In genomic region chr15:102243229-102244190, GRCm38 (mm10) we compare ENCODE assay signal across 8 mouse cellular contexts. TPM values are rescaled to one million over a fixed set of nuclear protein-coding genes. Genes with fewer than 3 reads are reported as not detected.
DNase-seq lines count a peak whose midpoint lies in the region; ATAC-seq and TF ChIP-seq lines count a peak whose summit lies in the region.

No protein-coding gene starts in this region.

- WGBS in hindbrain, embryonic 12.5 days = 11% methylated on average over 22 of the region's 22 CpGs
- whole genome bisulfite sequencing in liver, embryonic 11.5 days = 14% methylated on average over 22 of the region's 22 CpGs

- peak overlapping the region; percentile 67 for H3K4me3 ChIP-seq in embryonic fibroblast, embryonic 13.5 days (ENCODE audit: insufficient read depth, low read length)
- H3K4me3 ChIP-seq in hindbrain, embryonic 12.5 days = 0 out of 2 replicates have a peak overlapping the region, but pooled peaks have one; percentile 1
- peak overlapping the region; percentile 3; the same call in 1 of the 2 replicates for H3K4me3 ChIP-seq in liver, embryonic 11.5 days (ENCODE audit: low read depth, low read length)
- H3K4me3 ChIP-seq in myocyte = peak overlapping the region; percentile 77

- H3K9ac ChIP-seq in hindbrain, embryonic 12.5 days = peak overlapping the region; percentile 1
- peak overlapping the region; percentile 10; the same call in 1 of the 2 replicates for H3K9ac ChIP-seq in liver, embryonic 11.5 days (ENCODE audit: low read depth, low read length)

- no peaks in the 10 kb centered on the region for H3K9me3 ChIP-seq in hindbrain, embryonic 12.5 days (replicated peaks)
- no peaks in the 10 kb centered on the region for H3K9me3 ChIP-seq in liver, embryonic 11.5 days (ENCODE audit: control insufficient read depth, low read length)

- peaks cover 49% of the 10 kb centered on the region for H3K79me2 ChIP-seq in myocyte (ENCODE audit: control insufficient read depth, insufficient read depth)

- peak; percentile 36; the same call in 1 of the 2 replicates for TF ChIP-seq POLR2A in embryonic fibroblast, embryonic 13.5 days (IDR thresholded peaks at IDR 0.05; ENCODE audit: low read depth, low read length)
- TF ChIP-seq POLR2A in myocyte (IDR thresholded peaks at IDR 0.05; ENCODE audit: insufficient read length, low read depth) = peak; percentile 84

- ATAC-seq in hindbrain, embryonic 12.5 days (ENCODE audit: low FRiP score) = no peak
- ATAC-seq in liver, embryonic 11.5 days (replicated peaks; ENCODE audit: low FRiP score) = no peak

- no peaks in the 10 kb centered on the region for H3K36me3 ChIP-seq in hindbrain, embryonic 12.5 days
- H3K36me3 ChIP-seq in liver, embryonic 11.5 days (ENCODE audit: control insufficient read depth, insufficient read depth, low read length) = no peaks in the 10 kb centered on the region
- peaks cover 18% of the 10 kb centered on the region for H3K36me3 ChIP-seq in myocyte (ENCODE audit: control insufficient read depth, insufficient read depth)

- peak overlapping the region; percentile 27 for H3K4me2 ChIP-seq in hindbrain, embryonic 12.5 days (replicated peaks)
- H3K4me2 ChIP-seq in liver, embryonic 11.5 days = peak overlapping the region; percentile 89
- peak overlapping the region; percentile 100 for H3K4me2 ChIP-seq in myocyte (ENCODE audit: low read depth)

- no peak overlapping the region for H3ac ChIP-seq in myocyte (ENCODE audit: control insufficient read depth, insufficient read length)

- peak; percentile 75 for DNase-seq in urinary bladder, postnatal 25 days (ENCODE audit: low spot score)
- DNase-seq in urinary bladder, adult 2 months (ENCODE audit: low spot score) = no peak
- DNase-seq in liver, embryonic 11.5 days (ENCODE audit: low spot score) = no peak
- no peak for DNase-seq in cerebellum, adult 18-20 months
- no peak for DNase-seq in left cerebral cortex, adult 11 months (ENCODE audit: low spot score)

- H3K27ac ChIP-seq in embryonic fibroblast, embryonic 13.5 days (ENCODE audit: insufficient read depth, low read length) = peak overlapping the region; percentile 59
- no peak overlapping the region for H3K27ac ChIP-seq in hindbrain, embryonic 12.5 days
- H3K27ac ChIP-seq in liver, embryonic 11.5 days (ENCODE audit: low read depth, low read length) = no peak overlapping the region

- H3K27me3 ChIP-seq in hindbrain, embryonic 12.5 days = peaks cover 83% of the 10 kb centered on the region
- peaks cover 57% of the 10 kb centered on the region for H3K27me3 ChIP-seq in liver, embryonic 11.5 days (replicated peaks; ENCODE audit: control insufficient read depth, insufficient read depth, low read length)
- H3K27me3 ChIP-seq in myocyte (ENCODE audit: control insufficient read depth, insufficient read depth, insufficient read length) = no peaks in the 10 kb centered on the region

- TF ChIP-seq CTCF in embryonic fibroblast, embryonic 13.5 days (IDR thresholded peaks at IDR 0.05; ENCODE audit: borderline replicate concordance, insufficient read depth, low read length) = no peak

- H3K4me1 ChIP-seq in embryonic fibroblast, embryonic 13.5 days (ENCODE audit: control insufficient read depth, insufficient read depth, low read length) = peaks cover 8% of the 10 kb centered on the region
- peaks cover 41% of the 10 kb centered on the region for H3K4me1 ChIP-seq in hindbrain, embryonic 12.5 days
- peaks cover 46% of the 10 kb centered on the region for H3K4me1 ChIP-seq in liver, embryonic 11.5 days (replicated peaks; ENCODE audit: control insufficient read depth, insufficient read depth, low read length)

TF ChIP-seq in myocyte, 11 proteins besides CTCF, POLR2A, EP300 and RAD21:
- TF ChIP-seq TCF12 (IDR thresholded peaks at IDR 0.05; ENCODE audit: insufficient read depth, poor library complexity, severe bottlenecking) (no peak), REST (IDR thresholded peaks at IDR 0.05; ENCODE audit: insufficient read depth, insufficient read length) (peak; percentile 1), E2F4 (IDR thresholded peaks at IDR 0.05; ENCODE audit: insufficient read depth) (no peak), MYOG (IDR thresholded peaks at IDR 0.05; ENCODE audit: control insufficient read depth in 1 of 3, insufficient read depth in 1 of 3, insufficient read length in 2 of 3, low read depth in 2 of 3) (peak in 1 of 3 experiments; percentile 14), TCF3 (IDR thresholded peaks at IDR 0.05; ENCODE audit: insufficient read length, low read depth) (no peak), MAX (IDR thresholded peaks at IDR 0.05; ENCODE audit: low read depth) (no peak), USF1 (IDR thresholded peaks at IDR 0.05; ENCODE audit: low read depth) (no peak), SRF (IDR thresholded peaks at IDR 0.05; ENCODE audit: control insufficient read depth, insufficient read length, low read depth) (no peak), POLR2AphosphoS2 (IDR thresholded peaks at IDR 0.05; ENCODE audit: insufficient read length, low read depth) (peak; percentile 90), MYOD1 (IDR thresholded peaks at IDR 0.05; ENCODE audit: control insufficient read depth in 1 of 3, insufficient read length in 2 of 3, low read depth in 2 of 3) (no peak), CEBPB (IDR thresholded peaks at IDR 0.05; ENCODE audit: insufficient read depth, poor library complexity, severe bottlenecking) (peak; percentile 100)

RNA-seq across cellular contexts. Expression of gene Itgb7, which starts 11.8 kb away (rescaled TPM):
- polyA plus RNA-seq in urinary bladder, adult 2 months (2012; rRNA removed) = 7.0 and 13.2 TPM in 2 replicates
- polyA plus RNA-seq in embryonic fibroblast, embryonic 13.5 days (2011; ENCODE audit: insufficient read length, low read depth, missing spikeins) = 0.51 TPM in 1 of 2 replicates, not detected in the other
- polyA plus RNA-seq in hindbrain, embryonic 12.5 days (2016; fragmentation: Nextera tagmentation; extraction: Ambion mirVana) = 1.1 and 2.2 TPM in 2 replicates
- polyA plus RNA-seq in liver, embryonic 11.5 days (2014; fragmentation: Nextera tagmentation; extraction: Ambion mirVana) = 3.9 and 4.1 TPM in 2 replicates
- polyA plus RNA-seq in myocyte (2012; fragmentation: generic; extraction: Trizol) = 2.0 TPM

RNA-seq across cellular contexts. Expression of gene Rarg, which starts 13.8 kb away (rescaled TPM):
- polyA plus RNA-seq in urinary bladder, adult 2 months (2012; rRNA removed) = 72.2 and 76.7 TPM in 2 replicates
- polyA plus RNA-seq in embryonic fibroblast, embryonic 13.5 days (2011; ENCODE audit: insufficient read length, low read depth, missing spikeins) = 70.6 and 91.2 TPM in 2 replicates
- 42.2 and 45.6 TPM in 2 replicates for polyA plus RNA-seq in hindbrain, embryonic 12.5 days (2016; fragmentation: Nextera tagmentation; extraction: Ambion mirVana)
- 11.1 and 11.5 TPM in 2 replicates for polyA plus RNA-seq in liver, embryonic 11.5 days (2014; fragmentation: Nextera tagmentation; extraction: Ambion mirVana)
- 63.8 TPM for polyA plus RNA-seq in myocyte (2012; fragmentation: generic; extraction: Trizol)

RNA-seq across cellular contexts. Expression of gene Gm9918, which starts 26.9 kb away (rescaled TPM):
- polyA plus RNA-seq in urinary bladder, adult 2 months (2012; rRNA removed) = 0.56 and 0.59 TPM in 2 replicates
- polyA plus RNA-seq in embryonic fibroblast, embryonic 13.5 days (2011; ENCODE audit: insufficient read length, low read depth, missing spikeins) = 0.30 TPM in 1 of 2 replicates, not detected in the other
- 0.30 and 0.49 TPM in 2 replicates for polyA plus RNA-seq in hindbrain, embryonic 12.5 days (2016; fragmentation: Nextera tagmentation; extraction: Ambion mirVana)
- 0.13 TPM in 1 of 2 replicates, not detected in the other for polyA plus RNA-seq in liver, embryonic 11.5 days (2014; fragmentation: Nextera tagmentation; extraction: Ambion mirVana)
- not detected for polyA plus RNA-seq in myocyte (2012; fragmentation: generic; extraction: Trizol)

RNA-seq across cellular contexts. Expression of gene Mfsd5, which starts 35.7 kb away (rescaled TPM):
- 62.6 and 64.4 TPM in 2 replicates for polyA plus RNA-seq in urinary bladder, adult 2 months (2012; rRNA removed)
- 47.3 and 55.8 TPM in 2 replicates for polyA plus RNA-seq in embryonic fibroblast, embryonic 13.5 days (2011; ENCODE audit: insufficient read length, low read depth, missing spikeins)
- 54.2 and 54.9 TPM in 2 replicates for polyA plus RNA-seq in hindbrain, embryonic 12.5 days (2016; fragmentation: Nextera tagmentation; extraction: Ambion mirVana)
- 58.8 and 60.7 TPM in 2 replicates for polyA plus RNA-seq in liver, embryonic 11.5 days (2014; fragmentation: Nextera tagmentation; extraction: Ambion mirVana)
- polyA plus RNA-seq in myocyte (2012; fragmentation: generic; extraction: Trizol) = 83.3 TPM

RNA-seq across cellular contexts. Expression of gene Csad, which starts 39.0 kb away (rescaled TPM):
- 92.4 and 102 TPM in 2 replicates for polyA plus RNA-seq in urinary bladder, adult 2 months (2012; rRNA removed)
- polyA plus RNA-seq in embryonic fibroblast, embryonic 13.5 days (2011; ENCODE audit: insufficient read length, low read depth, missing spikeins) = 36.5 and 42.7 TPM in 2 replicates
- polyA plus RNA-seq in hindbrain, embryonic 12.5 days (2016; fragmentation: Nextera tagmentation; extraction: Ambion mirVana) = 49.3 and 53.5 TPM in 2 replicates
- 33.3 and 35.1 TPM in 2 replicates for polyA plus RNA-seq in liver, embryonic 11.5 days (2014; fragmentation: Nextera tagmentation; extraction: Ambion mirVana)
- 18.8 TPM for polyA plus RNA-seq in myocyte (2012; fragmentation: generic; extraction: Trizol)

Comparison
In these comparisons a context has a peak if more than half of its experiments do, and no peak if none do; other contexts are left out.
1. H3K4me3 ChIP-seq: peak in every context shown above with its lines; median percentile 77 in myocyte; 67 in embryonic fibroblast, embryonic 13.5 days; 3 in liver, embryonic 11.5 days; 1 in hindbrain, embryonic 12.5 days.
2. H3K4me2 ChIP-seq: peak in every context shown above with its lines; median percentile 100 in myocyte; 89 in liver, embryonic 11.5 days; 27 in hindbrain, embryonic 12.5 days.